Mouse (Mus musculus) hindbrain, postnatal 0 days (tissue): ENCODE measurements around the gene Coq8a. TPM values are rescaled to one million over a fixed set of nuclear protein-coding genes. Genes with fewer than 3 reads are reported as not detected.

ENCODE experiments used
- ATAC-seq: fragments of 200-750 bp; cut with Nextera tagmentation; 2 replicates; pipeline ENCODE4 v1.8.0; 2017; ENCODE audit warnings: mild to moderate bottlenecking, moderate TSS enrichment, moderate library complexity
- DNase-seq: peaks from one replicate; pipeline ENCODE4 v3.0.0-alpha.2; 2015; ENCODE audit warnings: low spot score
- H3K27ac ChIP-seq: fragments of 300-500 bp; sonication (generic); 2 replicates; pipeline ENCODE4 v1.5.1; 2014; ENCODE audit warnings: mild to moderate bottlenecking
- H3K27me3 ChIP-seq: fragments of 300-500 bp; sonication (generic); 2 replicates; pipeline ENCODE4 v1.6.1; 2014; ENCODE audit warnings: low read length, mixed read lengths; ENCODE audit not compliant: insufficient read depth
- H3K36me3 ChIP-seq: fragments of 300-500 bp; sonication (generic); 2 replicates; pipeline ENCODE4 v1.6.1; 2014; ENCODE audit warnings: low read length, mixed read lengths; ENCODE audit not compliant: insufficient read depth
- H3K4me1 ChIP-seq: fragments of 300-500 bp; sonication (generic); 2 replicates; pipeline ENCODE4 v1.6.1; 2014; ENCODE audit warnings: antibody characterized with exemption, low read length, mixed read lengths; ENCODE audit not compliant: insufficient read depth
- H3K4me2 ChIP-seq: fragments of 300-500 bp; sonication (generic); 2 replicates; pipeline ENCODE4 v1.6.1; 2014; ENCODE audit warnings: low read depth, mild to moderate bottlenecking, low read length, moderate library complexity, mixed read lengths
- H3K4me3 ChIP-seq: fragments of 300-500 bp; sonication (generic); 2 replicates; pipeline ENCODE4 v1.5.1; 2014; ENCODE audit warnings: low read length
- H3K9ac ChIP-seq: fragments of 300-500 bp; sonication (generic); replicated peaks from 2 replicates; pipeline ENCODE4 v1.6.1; 2014; ENCODE audit warnings: mild to moderate bottlenecking, low read length, moderate library complexity, mixed read lengths
- H3K9me3 ChIP-seq: fragments of 300-500 bp; sonication (generic); 2 replicates; pipeline ENCODE4 v1.6.1; 2016; ENCODE audit warnings: low read length, mixed read lengths
- CTCF ChIP-seq: IDR thresholded peaks from 2 replicates; pipeline ENCODE4 v1.5.1; 2016; ENCODE audit warnings: antibody characterized with exemption, control low read depth, low read depth
- WGBS: fragments of 180-500 bp; shearing (Covaris S2); extraction: QIAGEN DNeasy Blood & Tissue Kit; methylation state at CpG from one replicate; pipeline ENCODE4 v1.1.7; 2014; 5-methylcytosine and 5-hydroxymethylcytosine counted together
- polyA plus RNA-seq: library from polyadenylated mRNA; unstranded; fragments of >200 nt; fragmentation: Nextera tagmentation; extraction: Ambion mirVana; gene quantifications from 2 replicates; pipeline ENCODE4 v1.2.1, GENCODE M21; 2015
- total RNA-seq: library from RNA; depleted of rRNA; stranded (reverse); fragments of >200 nt; gene quantifications from 2 replicates; pipeline ENCODE4 v1.2.3, GENCODE M21; 2014

Coq8a gene
- total and polyA plus RNA-seq, 2 experiments from 2014 or later, result 6.0 to 9.2 TPM

DNA sequence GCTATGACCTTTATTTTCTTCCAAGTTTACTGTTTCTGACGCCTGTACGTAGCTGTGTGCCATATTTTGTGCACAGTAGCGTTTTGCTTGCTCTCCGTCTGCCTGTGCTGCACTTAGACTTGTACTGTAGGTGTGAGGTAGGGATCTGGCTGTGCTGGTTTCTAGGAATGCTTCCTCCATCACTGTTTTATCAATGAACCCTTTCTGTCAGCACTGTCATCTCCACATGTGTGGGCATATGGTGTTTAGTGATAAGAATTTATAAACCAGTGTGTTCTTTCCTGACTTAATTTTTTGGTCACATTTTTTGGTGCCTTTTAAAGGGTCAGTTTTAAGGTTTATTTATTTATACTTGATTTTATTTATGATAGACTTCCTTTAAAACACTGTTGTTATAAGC lies 50.8 kb downstream of the Coq8a start:
- no peaks in the 10 kb centered on the region for H3K27me3 ChIP-seq
- peaks cover 33% of the 10 kb centered on the region for H3K36me3 ChIP-seq
- no peaks in the 10 kb centered on the region for H3K4me1 ChIP-seq
- no peak for DNase-seq
- H3K4me3 ChIP-seq, result no peak overlapping the region
- H3K27ac ChIP-seq, result no peak overlapping the region
- H3K9ac ChIP-seq, result no peak overlapping the region
- TF ChIP-seq CTCF, result no peak
- H3K4me2 ChIP-seq, result no peak overlapping the region
- 92% methylated on average over 4 of the region's 4 CpGs for WGBS
- H3K9me3 ChIP-seq, result no peaks in the 10 kb centered on the region
- no peak for ATAC-seq

DNA sequence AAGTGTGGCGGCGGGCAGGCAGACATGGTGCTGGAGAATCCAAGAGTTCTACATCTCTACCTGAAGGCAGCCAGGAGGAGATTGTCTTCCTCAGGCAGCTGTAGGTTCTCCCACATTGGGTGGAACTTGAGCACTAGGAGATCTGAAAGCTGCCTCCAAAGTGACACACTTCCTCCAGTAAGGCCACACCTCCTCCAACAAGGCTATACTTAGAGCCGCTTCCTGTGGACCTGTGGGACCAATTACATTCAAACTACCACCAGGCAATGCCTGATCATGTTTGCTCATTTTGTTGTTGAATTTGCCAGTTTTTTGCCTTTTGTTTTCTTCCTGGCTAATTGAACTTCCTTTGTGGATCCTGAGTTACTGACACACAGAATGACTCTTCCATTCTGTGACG lies 51.4 kb downstream of the Coq8a start:
- Histone ChIP-seq H3K4me3 (no peak overlapping the region), H3K27ac (no peak overlapping the region), H3K4me2 (no peak overlapping the region), H3K9me3 (no peaks in the 10 kb centered on the region), H3K4me1 (no peaks in the 10 kb centered on the region), H3K9ac (no peak overlapping the region), H3K36me3 (peaks cover 36% of the 10 kb centered on the region), H3K27me3 (no peaks in the 10 kb centered on the region)
- DNase-seq, result no peak
- TF ChIP-seq CTCF, result no peak
- no peak for ATAC-seq
- WGBS, result 85% methylated on average over 4 of the region's 4 CpGs

DNA sequence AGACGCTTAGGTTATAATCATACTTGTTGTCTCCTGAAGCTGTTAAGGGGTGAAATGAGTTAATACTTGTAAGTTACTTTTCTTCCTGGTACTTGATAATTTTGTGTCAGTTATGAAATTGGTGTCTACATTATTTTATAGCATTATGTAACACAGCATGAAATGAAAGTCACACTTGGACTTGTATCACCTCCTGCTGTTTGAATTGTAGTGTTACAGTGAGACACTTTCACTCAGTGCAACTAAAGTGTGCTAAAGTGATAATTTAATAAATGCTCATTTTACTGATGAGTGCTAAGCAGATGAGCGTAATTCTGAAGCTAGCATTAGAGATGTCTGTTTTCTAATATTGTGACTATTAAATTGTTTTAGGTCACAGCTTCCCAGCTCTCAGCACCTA lies 58.4 kb downstream of the Coq8a start:
- Histone ChIP-seq H3K4me3 (no peak overlapping the region), H3K27me3 (no peaks in the 10 kb centered on the region), H3K27ac (no peak overlapping the region), H3K9ac (no peak overlapping the region), H3K36me3 (peaks cover 51% of the 10 kb centered on the region), H3K9me3 (no peaks in the 10 kb centered on the region), H3K4me2 (no peak overlapping the region), H3K4me1 (no peaks in the 10 kb centered on the region)
- DNase-seq (no peak), ATAC-seq (no peak)
- TF ChIP-seq CTCF, result no peak
- 87% methylated on average over 2 of the region's 2 CpGs for WGBS

DNA sequence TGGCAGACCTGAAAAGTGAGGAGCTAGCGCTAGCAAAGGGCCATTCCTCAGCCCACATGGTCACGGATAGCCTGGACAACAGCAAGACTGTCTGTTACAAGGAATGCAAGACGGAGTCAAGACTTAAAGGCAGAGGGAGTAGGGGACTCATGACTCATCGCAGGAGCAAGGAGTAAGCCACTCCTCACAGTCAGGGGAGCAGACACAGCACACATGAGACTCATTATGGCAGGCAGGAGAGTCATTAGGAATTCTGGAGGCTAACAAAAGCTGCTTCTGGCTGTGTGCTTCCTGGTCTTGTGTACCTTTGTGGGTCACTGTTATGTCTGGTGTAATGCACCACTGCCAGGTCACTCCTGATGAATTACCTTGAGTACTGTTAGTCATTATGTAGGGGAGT lies 60.2 kb downstream of the Coq8a start:
- ATAC-seq (no peak), DNase-seq (no peak)
- Histone ChIP-seq H3K4me2 (no peak overlapping the region), H3K4me3 (no peak overlapping the region), H3K9me3 (no peaks in the 10 kb centered on the region), H3K4me1 (no peaks in the 10 kb centered on the region), H3K36me3 (peaks cover 42% of the 10 kb centered on the region), H3K27ac (no peak overlapping the region), H3K27me3 (no peaks in the 10 kb centered on the region), H3K9ac (no peak overlapping the region)
- TF ChIP-seq CTCF, result no peak
- 79% methylated on average over 4 of the region's 4 CpGs for WGBS

DNA sequence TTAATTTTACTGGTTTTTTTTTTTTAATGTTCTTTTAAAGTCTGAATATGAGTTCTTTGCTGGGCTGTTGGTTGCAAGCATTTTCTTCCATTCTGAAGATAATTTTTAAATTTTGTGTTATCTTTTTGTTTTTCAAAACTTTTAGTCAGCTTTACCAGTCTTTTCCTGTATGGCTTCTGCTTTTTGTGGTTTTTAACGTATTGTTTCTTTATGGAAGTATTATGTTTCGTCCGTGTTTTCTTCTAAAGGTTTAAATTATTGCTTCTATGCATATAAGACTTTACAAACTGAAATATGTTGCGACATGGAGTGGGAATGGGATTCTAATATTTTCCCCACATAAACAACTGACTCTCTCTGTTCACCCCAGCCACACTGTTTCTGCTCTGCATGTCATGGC lies 67.2 kb downstream of the Coq8a start:
- Histone ChIP-seq H3K4me2 (no peak overlapping the region), H3K4me3 (no peak overlapping the region), H3K9me3 (no peaks in the 10 kb centered on the region), H3K27ac (no peak overlapping the region), H3K27me3 (no peaks in the 10 kb centered on the region), H3K9ac (no peak overlapping the region), H3K36me3 (peaks cover 13% of the 10 kb centered on the region), H3K4me1 (no peaks in the 10 kb centered on the region)
- WGBS, result 93% methylated on average over 4 of the region's 4 CpGs
- ATAC-seq, result no peak
- TF ChIP-seq CTCF, result no peak
- no peak for DNase-seq

DNA sequence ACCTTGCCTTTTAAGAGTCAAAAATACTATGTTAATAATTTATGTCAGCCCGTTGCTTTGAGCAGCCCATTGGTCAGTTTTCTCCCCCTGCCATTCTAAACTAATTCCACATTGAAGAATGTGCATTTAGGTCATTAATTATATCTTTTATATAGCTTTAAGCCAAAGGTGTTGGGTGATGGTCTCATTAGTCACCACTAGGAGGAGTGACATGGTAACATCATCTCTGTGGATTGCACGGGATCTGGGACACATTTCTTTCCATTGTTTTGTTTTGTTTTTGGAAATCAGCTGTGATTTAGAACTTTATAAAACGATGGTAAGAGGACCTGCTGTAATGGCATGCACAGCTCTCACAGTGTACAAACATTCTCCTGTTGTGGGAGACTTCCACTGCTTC lies 68.0 kb downstream of the Coq8a start:
- no peak for ATAC-seq
- Histone ChIP-seq H3K4me1 (no peaks in the 10 kb centered on the region), H3K9me3 (no peaks in the 10 kb centered on the region), H3K4me2 (no peak overlapping the region), H3K4me3 (no peak overlapping the region), H3K27ac (no peak overlapping the region), H3K9ac (no peak overlapping the region), H3K36me3 (peaks cover 5% of the 10 kb centered on the region; the same call in 1 of the 2 replicates), H3K27me3 (no peaks in the 10 kb centered on the region)
- DNase-seq, result no peak
- TF ChIP-seq CTCF, result peak; percentile 52
- WGBS, result 67% methylated on average over 3 of the region's 3 CpGs

DNA sequence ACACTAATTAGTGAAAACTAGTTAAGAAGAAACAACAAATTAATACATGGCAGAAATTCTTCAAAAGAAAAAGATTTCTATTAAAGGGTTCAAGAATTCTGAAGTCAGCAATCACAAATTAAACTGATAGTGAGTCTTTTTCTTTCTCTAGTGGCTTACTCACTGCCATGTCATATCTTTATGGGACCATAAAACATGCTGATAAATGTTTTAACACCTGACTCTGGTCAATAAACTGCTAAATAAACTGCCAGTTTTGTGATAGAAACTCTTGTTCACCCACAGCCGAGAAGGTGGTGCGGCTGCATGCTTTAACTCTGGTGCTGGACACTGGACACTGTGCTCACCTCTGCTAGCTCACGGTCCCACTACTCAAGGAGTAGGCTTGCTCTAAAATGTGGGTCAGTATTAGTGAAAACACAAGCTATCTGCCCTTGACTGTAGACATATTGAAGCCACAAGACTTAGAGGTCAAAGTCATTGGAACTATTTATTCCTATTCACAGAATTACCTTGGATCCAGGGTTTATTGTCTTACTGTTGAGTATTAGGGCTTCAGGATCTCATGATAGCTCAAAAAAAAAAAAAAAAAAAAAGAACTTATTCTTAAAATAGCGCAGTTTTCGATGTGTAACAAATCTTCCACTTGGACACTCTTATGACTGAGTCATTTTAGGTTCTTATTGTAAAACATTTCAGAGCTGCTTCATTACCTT lies 71.2 kb downstream of the Coq8a start:
- WGBS, result 94% methylated on average over 5 of the region's 5 CpGs
- H3K36me3 ChIP-seq, result peaks cover 2% of the 10 kb centered on the region; the same call in 1 of the 2 replicates
- TF ChIP-seq CTCF, result no peak
- no peak overlapping the region for H3K4me2 ChIP-seq
- H3K4me1 ChIP-seq, result no peaks in the 10 kb centered on the region
- H3K4me3 ChIP-seq, result no peak overlapping the region
- no peaks in the 10 kb centered on the region for H3K27me3 ChIP-seq
- no peak overlapping the region for H3K9ac ChIP-seq
- no peak overlapping the region for H3K27ac ChIP-seq
- DNase-seq (no peak), ATAC-seq (no peak)
- no peaks in the 10 kb centered on the region for H3K9me3 ChIP-seq
